Mouse (Mus musculus) olfactory bulb, adult 2 months (tissue): Measurements from ENCODE around the gene Tll2.

ENCODE experiments used
- CTCF ChIP-seq: fragments of 200-500 bp; IDR thresholded peaks from 2 replicates; pipeline ENCODE4 v1.5.1; 2012; ENCODE audit warnings: low read depth, mild to moderate bottlenecking, low read length, moderate library complexity; ENCODE audit not compliant: insufficient read depth
- POLR2A ChIP-seq: fragments of 200-500 bp; IDR thresholded peaks from 2 replicates; pipeline ENCODE4 v1.6.1; 2012; ENCODE audit warnings: mild to moderate bottlenecking, low read depth, low read length, moderate library complexity; ENCODE audit not compliant: insufficient read depth

DNA sequence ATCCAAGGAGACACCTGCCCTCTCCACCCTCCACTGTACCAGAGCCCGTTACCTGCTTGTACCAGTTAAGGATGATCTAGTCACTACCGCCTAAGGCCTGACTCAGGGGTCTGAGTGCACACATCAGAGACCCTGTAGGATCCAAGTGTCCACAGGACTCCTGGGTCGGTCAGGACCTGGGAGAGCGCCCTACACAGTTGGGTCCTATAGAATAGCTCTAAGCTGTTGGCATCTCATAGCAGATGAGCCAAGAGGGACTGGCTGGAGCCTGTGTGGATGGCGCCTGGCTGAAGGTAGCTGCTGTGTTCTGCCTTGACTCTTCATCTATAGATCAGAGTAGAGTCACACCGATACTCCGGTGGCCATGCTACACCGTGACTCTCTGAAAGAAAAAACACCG lies 14.9 kb downstream of the Tll2 start:
- no peak for TF ChIP-seq POLR2A
- no peak for TF ChIP-seq CTCF
